Mouse (Mus musculus): ENCODE measurements around the gene Tmc2. TPM values are rescaled to one million over a fixed set of nuclear protein-coding genes. Genes with fewer than 3 reads are reported as not detected.
A peak's percentile ranks its signal among the peaks of the same experiment; 100 is the strongest.

Gene Tmc2
- total RNA-seq (2021) = not detected

DNA sequence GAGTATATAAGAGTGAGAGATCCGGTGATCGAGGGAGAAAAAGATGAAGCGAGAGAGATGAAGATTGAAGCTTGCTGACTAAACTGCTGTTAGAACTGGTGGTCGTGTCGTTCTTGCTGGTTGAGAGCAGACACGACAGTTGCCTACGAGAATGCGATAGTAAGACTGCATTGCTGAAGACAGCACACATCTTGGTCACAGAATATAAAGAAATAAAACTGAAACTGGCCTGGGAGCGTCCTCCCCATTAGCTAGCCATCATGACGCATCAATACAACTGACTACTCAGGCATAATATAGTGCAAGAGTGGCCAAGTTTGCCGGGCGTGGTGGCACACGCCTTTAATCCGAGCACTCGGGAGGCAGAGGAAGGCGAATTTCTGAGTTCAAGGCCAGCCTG is at the start of gene Tmc2:
Gene Tmc2 (plus strand): TSS at position 301 of the 400 bp plus-strand sequence.
- intact Hi-C loops (cut with DNase I) = no loop called here
- no peak for DNase-seq

- intact Hi-C loops (cut with DNase I) = no loop called here
- DNase-seq = no peak
These were observed 48.8 kb upstream of the Tmc2 start for GRCm38 (mm10) chr2:130146089-130146668.

GRCm38 (mm10) chr2:130155171-130155570 is 39.8 kb upstream of the Tmc2 start:
- intact Hi-C loops (cut with DNase I) = no loop called here
- DNase-seq = no peak

DNA sequence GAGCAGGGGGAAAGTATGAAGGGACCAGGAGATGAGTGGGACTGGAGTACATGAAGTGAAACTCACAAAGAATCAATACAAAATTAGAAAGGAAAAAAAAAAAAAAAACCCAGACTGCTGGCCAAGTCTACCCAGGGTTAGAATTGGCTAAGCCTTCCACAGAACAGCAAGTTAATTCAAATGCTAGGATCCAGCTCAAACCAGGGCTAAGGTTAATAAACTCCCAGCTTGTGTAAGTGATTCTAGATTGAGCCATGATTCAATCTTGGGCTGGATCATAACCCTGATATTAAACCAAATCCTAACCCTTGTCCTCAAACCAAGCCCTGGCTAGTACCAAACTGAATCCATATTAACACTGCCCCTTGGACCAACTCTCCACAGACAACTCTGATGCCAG is 39.1 kb upstream of the Tmc2 start:
- no peak for DNase-seq
- intact Hi-C loops (cut with DNase I) = no loop called here

- intact Hi-C loops (cut with DNase I) = no loop called here
- DNase-seq = no peak
These were observed 37.5 kb upstream of the Tmc2 start for GRCm38 (mm10) chr2:130157231-130158087.

- intact Hi-C loops (cut with DNase I) = no loop called here
- no peak for DNase-seq
These were observed 36.9 kb upstream of the Tmc2 start for GRCm38 (mm10) chr2:130158088-130158437.

DNA sequence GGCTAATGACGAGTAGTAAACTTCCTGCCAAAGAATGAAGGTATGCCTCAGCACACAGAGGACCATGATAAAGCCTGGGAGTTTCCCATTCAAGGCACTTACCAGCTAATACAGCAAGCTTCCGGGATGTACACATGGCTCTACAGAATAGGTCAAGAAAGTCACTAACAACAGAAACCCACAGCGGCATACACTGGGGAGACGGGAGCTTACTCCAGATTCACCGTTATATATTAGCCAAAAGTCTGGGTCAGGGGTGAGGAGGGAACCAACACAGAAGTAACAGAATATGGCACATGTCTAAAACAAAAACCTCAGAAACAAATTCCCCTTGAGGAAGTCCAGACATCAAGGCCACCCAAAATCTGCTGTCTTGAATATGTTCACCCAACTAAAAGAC is 32.3 kb upstream of the Tmc2 start:
- DNase-seq = no peak
- intact Hi-C loops (cut with DNase I) = no loop called here

- intact Hi-C loops (cut with DNase I) = loop anchor here (5.0 kb wide), 1 partner anchor 99 kb away; no protein-coding TSS in a partner anchor
- peak; percentile 86 for DNase-seq
These were observed 28.4 kb upstream of the Tmc2 start for GRCm38 (mm10) chr2:130166311-130167214.

DNA sequence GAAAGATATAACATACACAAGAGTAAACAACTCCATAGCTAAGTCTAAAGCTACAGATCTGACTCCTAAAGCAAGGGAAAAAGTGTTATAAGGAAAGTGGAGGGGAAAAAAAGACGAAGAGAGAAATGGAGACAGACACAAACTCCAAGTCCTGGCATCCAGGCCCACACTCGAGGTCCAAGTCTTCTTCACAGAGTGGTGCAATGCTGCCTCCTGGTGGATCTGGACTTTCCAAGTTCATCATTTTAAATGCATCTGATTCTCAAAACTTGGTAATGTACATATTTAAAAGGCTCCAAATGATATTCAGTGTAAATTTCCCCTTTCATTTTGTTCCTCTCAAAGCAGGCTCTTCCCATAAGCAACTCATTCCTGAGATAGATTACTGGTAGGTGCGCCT is 27.1 kb upstream of the Tmc2 start:
- peak; percentile 76 for DNase-seq
- intact Hi-C loops (cut with DNase I) = loop anchor here (5.0 kb wide), 1 partner anchor 101 kb away; no protein-coding TSS in a partner anchor

- DNase-seq = no peak
- intact Hi-C loops (cut with DNase I) = no loop called here
These were observed 23.3 kb upstream of the Tmc2 start for GRCm38 (mm10) chr2:130171674-130172073.

DNA sequence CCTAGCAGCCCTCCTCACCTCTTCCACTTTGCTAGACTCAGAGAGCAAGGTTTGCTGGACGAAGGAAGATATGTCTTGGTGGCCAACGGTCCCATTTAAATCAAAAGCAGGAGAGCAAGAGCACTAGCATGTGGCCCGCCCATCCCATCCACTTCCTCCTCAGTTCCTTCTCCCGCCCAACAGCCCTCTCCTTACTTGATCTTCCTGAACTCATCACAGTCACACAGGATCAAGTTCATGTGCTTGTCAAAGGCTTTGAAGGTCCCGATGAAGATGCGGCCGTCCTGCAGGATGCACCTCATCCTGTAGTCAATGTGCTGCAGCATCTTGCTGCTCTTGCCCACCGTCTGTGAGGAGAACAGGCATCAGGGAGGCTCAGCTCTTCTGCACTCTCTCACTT is 18.2 kb upstream of the Tmc2 start:
- intact Hi-C loops (cut with DNase I) = no loop called here
- DNase-seq = no peak

- intact Hi-C loops (cut with DNase I) = no loop called here
- DNase-seq = peak; percentile 16
These were observed 16.7 kb upstream of the Tmc2 start for GRCm38 (mm10) chr2:130178381-130178705.

DNA sequence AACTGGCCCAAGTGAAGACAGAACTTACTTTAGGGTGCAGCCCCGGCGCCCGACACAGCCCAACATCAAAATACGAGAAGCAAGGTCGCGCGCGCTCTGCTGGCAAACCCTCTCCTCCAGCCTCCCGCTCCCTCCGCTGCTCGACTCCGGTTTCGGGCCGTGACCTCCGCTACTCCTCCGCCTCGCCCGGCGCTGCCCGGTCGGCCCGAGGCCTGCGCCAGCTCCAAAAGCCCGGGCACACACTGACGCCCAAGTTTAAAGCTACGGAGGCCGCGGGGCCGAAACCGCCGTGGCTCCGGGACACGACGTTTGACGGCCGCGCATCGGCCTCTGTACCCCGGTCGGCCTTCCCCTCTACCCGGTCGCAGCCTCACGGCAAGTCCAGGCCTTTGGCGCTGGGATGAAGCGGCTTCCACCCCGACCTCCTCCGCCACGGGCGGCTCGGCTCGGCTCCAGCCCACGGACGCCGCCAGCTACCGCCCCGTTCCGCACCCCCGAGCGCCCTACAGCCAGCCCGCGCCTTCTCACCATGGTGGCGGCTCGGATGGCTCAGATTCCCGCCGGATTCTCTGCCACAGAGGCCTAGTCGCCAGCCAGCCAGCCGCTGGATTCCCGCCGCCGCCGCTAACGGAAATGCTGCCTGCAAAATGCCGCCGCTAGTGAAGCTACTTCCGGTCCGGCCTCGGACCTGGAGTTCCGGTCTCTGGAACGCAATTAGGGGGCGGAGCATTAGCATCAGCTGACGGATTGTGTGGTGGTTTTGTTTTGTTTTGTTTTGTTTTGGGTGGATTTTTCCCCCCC is 16.1 kb upstream of the Tmc2 start, which contains the start of gene Snrpb:
Gene Snrpb (minus strand): TSS at position 698 of the 801 bp plus-strand sequence.
- intact Hi-C loops (cut with DNase I) = no loop called here
- peak; percentile 92 for DNase-seq

DNA sequence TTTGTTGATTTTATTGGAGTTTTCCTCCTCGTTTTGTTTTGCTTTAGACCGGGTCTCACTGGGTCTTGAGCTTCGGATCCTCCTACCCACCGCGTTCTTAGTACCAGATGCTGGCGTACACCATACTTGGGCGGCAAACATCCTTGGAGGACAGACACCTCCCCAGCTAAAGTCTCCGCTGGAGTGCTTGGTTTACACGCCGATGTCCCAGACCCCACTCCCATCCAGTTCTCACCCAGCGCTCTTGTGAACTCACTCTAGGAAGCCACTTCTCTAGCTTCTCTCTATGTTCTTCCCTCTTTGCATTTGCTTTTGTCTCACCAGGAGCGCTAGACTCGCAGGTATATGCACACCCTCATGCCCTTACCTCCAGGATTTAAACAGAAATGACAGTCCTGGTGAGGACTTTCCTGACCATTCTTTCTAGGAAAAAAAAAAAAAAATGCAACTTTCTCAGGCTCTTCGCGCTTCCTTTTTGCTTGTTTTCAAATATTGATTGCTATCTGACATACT is 15.4 kb upstream of the Tmc2 start:
- DNase-seq = no peak
- intact Hi-C loops (cut with DNase I) = loop anchor here (5.0 kb wide), 1 partner anchor 68 kb away; no protein-coding TSS in a partner anchor

DNA sequence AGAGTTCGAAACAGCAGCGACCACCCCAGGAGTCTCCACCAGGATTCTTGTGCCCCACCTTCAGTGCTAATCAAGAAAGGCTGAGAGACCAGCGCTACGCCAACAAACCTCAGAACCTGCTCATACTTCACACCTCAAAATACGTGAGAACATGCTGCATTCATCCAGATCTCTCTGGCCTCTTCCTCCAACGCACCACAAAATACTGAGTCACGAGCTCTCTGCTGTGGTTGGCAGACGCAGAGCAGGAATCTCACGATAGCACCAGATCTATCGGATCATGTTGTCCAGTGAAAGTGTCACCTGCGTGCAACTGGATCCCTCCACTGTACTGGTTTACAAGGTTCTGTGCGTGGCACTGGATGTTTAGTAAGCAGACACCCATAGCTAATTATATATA is 6.6 kb upstream of the Tmc2 start:
- intact Hi-C loops (cut with DNase I) = no loop called here
- no peak for DNase-seq

GRCm38 (mm10) chr2:130200961-130201360 is 6.0 kb downstream of the Tmc2 start:
- intact Hi-C loops (cut with DNase I) = no loop called here
- DNase-seq = no peak

GRCm38 (mm10) chr2:130207376-130207775 is 12.4 kb downstream of the Tmc2 start:
- DNase-seq = no peak
- intact Hi-C loops (cut with DNase I) = no loop called here

- intact Hi-C loops (cut with DNase I) = no loop called here
- DNase-seq = peak; percentile 9
These were observed 13.0 kb downstream of the Tmc2 start for GRCm38 (mm10) chr2:130207996-130208395.

DNA sequence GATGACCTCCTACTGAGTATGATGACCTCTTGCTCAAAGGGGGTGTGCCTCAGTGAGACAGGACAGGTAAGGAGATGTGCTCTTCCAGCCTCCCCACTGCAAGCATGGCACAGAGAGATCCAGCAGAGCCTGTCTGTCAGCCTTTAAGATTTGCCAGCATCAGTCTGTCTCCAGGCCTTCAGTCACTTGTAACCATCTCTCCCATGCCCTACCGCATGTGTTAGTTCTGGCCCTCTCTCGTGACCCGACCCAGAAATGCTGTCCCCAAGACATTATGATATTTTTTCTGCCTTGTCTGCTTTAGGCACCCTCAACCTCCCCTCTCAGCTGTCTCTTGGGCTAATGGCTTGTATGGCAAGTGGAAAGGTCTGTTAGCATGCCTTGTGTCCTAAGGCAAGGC is 14.6 kb downstream of the Tmc2 start:
- intact Hi-C loops (cut with DNase I) = no loop called here
- DNase-seq = no peak

DNA sequence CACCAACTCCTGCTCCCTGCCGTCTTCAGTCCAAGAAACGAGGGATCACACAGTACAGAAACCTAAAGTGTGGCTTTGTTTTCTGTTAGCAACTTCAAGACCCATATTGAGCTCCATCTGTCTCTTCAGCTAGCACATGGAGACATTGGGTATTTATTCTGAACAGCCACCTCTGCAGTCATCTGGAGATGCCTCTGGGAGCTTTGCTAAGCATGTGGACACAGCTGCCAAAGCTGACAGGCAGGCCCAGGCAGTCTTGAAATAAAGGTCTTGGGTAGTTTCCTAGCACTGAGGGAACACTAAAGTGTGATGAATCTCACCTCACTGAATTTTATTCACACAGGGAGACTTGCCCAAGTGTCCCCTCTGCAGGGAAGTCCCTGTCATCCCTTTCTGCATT is 16.6 kb downstream of the Tmc2 start:
- DNase-seq = no peak
- intact Hi-C loops (cut with DNase I) = no loop called here
